Mouse (Mus musculus): ENCODE results near the gene Pdp2. TPM values are rescaled to one million over a fixed set of nuclear protein-coding genes. Genes with fewer than 3 reads are reported as not detected.
A peak's percentile ranks its signal among the peaks of the same experiment; 100 is the strongest.

The Pdp2 gene
- 2.3 TPM for polyA plus RNA-seq (2012; fragmentation: generic; extraction: Trizol)

GRCm38 (mm10) chr8:104591133-104591834, at the start of gene Pdp2:
Gene Pdp2, plus strand, starts transcription at chr8:104591451.
- Histone ChIP-seq H3ac (ENCODE audit: control insufficient read depth, insufficient read length) (peak within 1 kb of the TSS; percentile 21), H3K27me3 (ENCODE audit: control insufficient read depth, insufficient read depth, insufficient read length) (no peaks in the 10 kb centered on the region)

GRCm38 (mm10) chr8:104541515-104541880, 49.8 kb upstream of the Pdp2 start:
- Histone ChIP-seq H3ac (ENCODE audit: control insufficient read depth, insufficient read length) (no peak overlapping the region), H3K36me3 (ENCODE audit: control insufficient read depth, insufficient read depth) (no peaks in the 10 kb centered on the region), H3K4me3 (no peak overlapping the region), H3K79me2 (ENCODE audit: control insufficient read depth, insufficient read depth) (no peaks in the 10 kb centered on the region), H3K27me3 (ENCODE audit: control insufficient read depth, insufficient read depth, insufficient read length) (peaks cover 31% of the 10 kb centered on the region), H3K4me2 (ENCODE audit: low read depth) (peak overlapping the region; percentile 56)
- TF ChIP-seq MYOG (IDR thresholded peaks at IDR 0.05; ENCODE audit: control insufficient read depth in 1 of 3, insufficient read depth in 1 of 3, insufficient read length in 2 of 3, low read depth in 2 of 3) (no peak), POLR2AphosphoS2 (IDR thresholded peaks at IDR 0.05; ENCODE audit: insufficient read length, low read depth) (no peak), TCF3 (IDR thresholded peaks at IDR 0.05; ENCODE audit: insufficient read length, low read depth) (no peak), SRF (IDR thresholded peaks at IDR 0.05; ENCODE audit: control insufficient read depth, insufficient read length, low read depth) (no peak), TCF12 (IDR thresholded peaks at IDR 0.05; ENCODE audit: insufficient read depth, poor library complexity, severe bottlenecking) (no peak), E2F4 (IDR thresholded peaks at IDR 0.05; ENCODE audit: insufficient read depth) (no peak), REST (IDR thresholded peaks at IDR 0.05; ENCODE audit: insufficient read depth, insufficient read length) (no peak), POLR2A (IDR thresholded peaks at IDR 0.05; ENCODE audit: insufficient read length, low read depth) (no peak), MAX (IDR thresholded peaks at IDR 0.05; ENCODE audit: low read depth) (no peak), CEBPB (IDR thresholded peaks at IDR 0.05; ENCODE audit: insufficient read depth, poor library complexity, severe bottlenecking) (no peak), USF1 (IDR thresholded peaks at IDR 0.05; ENCODE audit: low read depth) (no peak), MYOD1 (IDR thresholded peaks at IDR 0.05; ENCODE audit: control insufficient read depth in 1 of 3, insufficient read length in 2 of 3, low read depth in 2 of 3) (no peak)

More at GRCm38 (mm10) chr8:104591133-104591834, at the start of gene Pdp2:
- H3K4me2 ChIP-seq (ENCODE audit: low read depth): peak within 1 kb of the TSS; percentile 75
- peaks cover 13% of the 10 kb centered on the region for H3K79me2 ChIP-seq (ENCODE audit: control insufficient read depth, insufficient read depth)
- no peak for TF ChIP-seq CEBPB (IDR thresholded peaks at IDR 0.05; ENCODE audit: insufficient read depth, poor library complexity, severe bottlenecking)
- TF ChIP-seq SRF (IDR thresholded peaks at IDR 0.05; ENCODE audit: control insufficient read depth, insufficient read length, low read depth): no peak
- TF ChIP-seq TCF12 (IDR thresholded peaks at IDR 0.05; ENCODE audit: insufficient read depth, poor library complexity, severe bottlenecking): no peak
- peak; percentile 13 for TF ChIP-seq POLR2AphosphoS2 (IDR thresholded peaks at IDR 0.05; ENCODE audit: insufficient read length, low read depth)
- peak; percentile 93 for TF ChIP-seq USF1 (IDR thresholded peaks at IDR 0.05; ENCODE audit: low read depth)
- no peak for TF ChIP-seq TCF3 (IDR thresholded peaks at IDR 0.05; ENCODE audit: insufficient read length, low read depth)
- TF ChIP-seq MYOD1 (IDR thresholded peaks at IDR 0.05; ENCODE audit: control insufficient read depth in 1 of 3, insufficient read length in 2 of 3, low read depth in 2 of 3): peak in 1 of 3 experiments; percentile 29
- TF ChIP-seq E2F4 (IDR thresholded peaks at IDR 0.05; ENCODE audit: insufficient read depth): no peak
- peak; percentile 75 for TF ChIP-seq POLR2A (IDR thresholded peaks at IDR 0.05; ENCODE audit: insufficient read length, low read depth)
- no peak for TF ChIP-seq MAX (IDR thresholded peaks at IDR 0.05; ENCODE audit: low read depth)
- no peak for TF ChIP-seq REST (IDR thresholded peaks at IDR 0.05; ENCODE audit: insufficient read depth, insufficient read length)
- no peak for TF ChIP-seq MYOG (IDR thresholded peaks at IDR 0.05; ENCODE audit: control insufficient read depth in 1 of 3, insufficient read depth in 1 of 3, insufficient read length in 2 of 3, low read depth in 2 of 3)
- peak within 1 kb of the TSS; percentile 68 for H3K4me3 ChIP-seq
- peaks cover 25% of the 10 kb centered on the region for H3K36me3 ChIP-seq (ENCODE audit: control insufficient read depth, insufficient read depth)

- Histone ChIP-seq H3K27me3 (ENCODE audit: control insufficient read depth, insufficient read depth, insufficient read length) (peaks cover 31% of the 10 kb centered on the region), H3K4me3 (no peak overlapping the region), H3K4me2 (ENCODE audit: low read depth) (peak overlapping the region; percentile 56)
Observed at GRCm38 (mm10) chr8:104542160-104542559, 49.1 kb upstream of the Pdp2 start.

GRCm38 (mm10) chr8:104543440-104544045, 47.7 kb upstream of the Pdp2 start:
- TF ChIP-seq E2F4 (IDR thresholded peaks at IDR 0.05; ENCODE audit: insufficient read depth): no peak
- no peak for TF ChIP-seq MYOD1 (IDR thresholded peaks at IDR 0.05; ENCODE audit: control insufficient read depth in 1 of 3, insufficient read length in 2 of 3, low read depth in 2 of 3)
- no peak for TF ChIP-seq TCF12 (IDR thresholded peaks at IDR 0.05; ENCODE audit: insufficient read depth, poor library complexity, severe bottlenecking)
- TF ChIP-seq MAX (IDR thresholded peaks at IDR 0.05; ENCODE audit: low read depth): no peak
- no peak for TF ChIP-seq POLR2A (IDR thresholded peaks at IDR 0.05; ENCODE audit: insufficient read length, low read depth)
- no peak for TF ChIP-seq POLR2AphosphoS2 (IDR thresholded peaks at IDR 0.05; ENCODE audit: insufficient read length, low read depth)
- TF ChIP-seq MYOG (IDR thresholded peaks at IDR 0.05; ENCODE audit: control insufficient read depth in 1 of 3, insufficient read depth in 1 of 3, insufficient read length in 2 of 3, low read depth in 2 of 3): no peak
- no peak for TF ChIP-seq CEBPB (IDR thresholded peaks at IDR 0.05; ENCODE audit: insufficient read depth, poor library complexity, severe bottlenecking)
- TF ChIP-seq SRF (IDR thresholded peaks at IDR 0.05; ENCODE audit: control insufficient read depth, insufficient read length, low read depth): no peak
- TF ChIP-seq TCF3 (IDR thresholded peaks at IDR 0.05; ENCODE audit: insufficient read length, low read depth): no peak
- no peak for TF ChIP-seq USF1 (IDR thresholded peaks at IDR 0.05; ENCODE audit: low read depth)
- TF ChIP-seq REST (IDR thresholded peaks at IDR 0.05; ENCODE audit: insufficient read depth, insufficient read length): no peak
- Histone ChIP-seq H3K79me2 (ENCODE audit: control insufficient read depth, insufficient read depth) (no peaks in the 10 kb centered on the region), H3K36me3 (ENCODE audit: control insufficient read depth, insufficient read depth) (no peaks in the 10 kb centered on the region), H3ac (ENCODE audit: control insufficient read depth, insufficient read length) (no peak overlapping the region), H3K27me3 (ENCODE audit: control insufficient read depth, insufficient read depth, insufficient read length) (peaks cover 34% of the 10 kb centered on the region), H3K4me2 (ENCODE audit: low read depth) (no peak overlapping the region), H3K4me3 (no peak overlapping the region)

More at GRCm38 (mm10) chr8:104542160-104542559, 49.1 kb upstream of the Pdp2 start:
- H3K36me3 ChIP-seq (ENCODE audit: control insufficient read depth, insufficient read depth): no peaks in the 10 kb centered on the region
- TF ChIP-seq POLR2AphosphoS2 (IDR thresholded peaks at IDR 0.05; ENCODE audit: insufficient read length, low read depth) (no peak), POLR2A (IDR thresholded peaks at IDR 0.05; ENCODE audit: insufficient read length, low read depth) (no peak), REST (IDR thresholded peaks at IDR 0.05; ENCODE audit: insufficient read depth, insufficient read length) (no peak), E2F4 (IDR thresholded peaks at IDR 0.05; ENCODE audit: insufficient read depth) (no peak), TCF3 (IDR thresholded peaks at IDR 0.05; ENCODE audit: insufficient read length, low read depth) (no peak), CEBPB (IDR thresholded peaks at IDR 0.05; ENCODE audit: insufficient read depth, poor library complexity, severe bottlenecking) (no peak), USF1 (IDR thresholded peaks at IDR 0.05; ENCODE audit: low read depth) (no peak), TCF12 (IDR thresholded peaks at IDR 0.05; ENCODE audit: insufficient read depth, poor library complexity, severe bottlenecking) (no peak), MYOD1 (IDR thresholded peaks at IDR 0.05; ENCODE audit: control insufficient read depth in 1 of 3, insufficient read length in 2 of 3, low read depth in 2 of 3) (no peak), MYOG (IDR thresholded peaks at IDR 0.05; ENCODE audit: control insufficient read depth in 1 of 3, insufficient read depth in 1 of 3, insufficient read length in 2 of 3, low read depth in 2 of 3) (no peak), SRF (IDR thresholded peaks at IDR 0.05; ENCODE audit: control insufficient read depth, insufficient read length, low read depth) (no peak), MAX (IDR thresholded peaks at IDR 0.05; ENCODE audit: low read depth) (no peak)
- H3K79me2 ChIP-seq (ENCODE audit: control insufficient read depth, insufficient read depth): no peaks in the 10 kb centered on the region
- H3ac ChIP-seq (ENCODE audit: control insufficient read depth, insufficient read length): no peak overlapping the region
